Mouse (Mus musculus) testis, adult 2 months (tissue): ENCODE results near the gene Evpl.

Source experiments
- CTCF ChIP-seq: fragments of 200-500 bp; IDR thresholded peaks from 2 replicates; pipeline ENCODE4 v1.5.1; 2012; ENCODE audit warnings: low read depth, mild to moderate bottlenecking, inconsistent platforms, low read length, moderate library complexity; ENCODE audit not compliant: control insufficient read depth, insufficient read depth, insufficient replicate concordance
- POLR2A ChIP-seq: fragments of 200-500 bp; IDR thresholded peaks from 2 replicates; pipeline ENCODE4 v1.6.1; 2012; ENCODE audit warnings: low read depth, mild to moderate bottlenecking, inconsistent platforms, low read length, moderate library complexity; ENCODE audit not compliant: control insufficient read depth

- TF ChIP-seq CTCF (no peak), POLR2A (no peak)
These were observed 21.6 kb upstream of the Evpl start for GRCm38 (mm10) chr11:116259461-116259860.
